Mouse (Mus musculus) inflammation-experienced regulatory T-cells, adult 16 weeks (primary cell): ENCODE data around the gene Map4k1. TPM values are rescaled to one million over a fixed set of nuclear protein-coding genes. Genes with fewer than 3 reads are reported as not detected.

ENCODE experiments used
- polyA plus RNA-seq: library from polyadenylated mRNA; unstranded; fragments of 100-300 nt; shearing (Covaris generic); gene quantifications from one replicate; pipeline ENCODE4 v1.2.1, GENCODE M21; 2017

Gene Map4k1
- polyA plus RNA-seq = 163 TPM

GRCm38 (mm10) chr7:28981651-28982273 lies at the start of gene Map4k1, which contains the start of gene Eif3k:
Gene Map4k1, plus strand, starts transcription at chr7:28982050.
Gene Eif3k, minus strand, starts transcription at chr7:28981864.

DNA sequence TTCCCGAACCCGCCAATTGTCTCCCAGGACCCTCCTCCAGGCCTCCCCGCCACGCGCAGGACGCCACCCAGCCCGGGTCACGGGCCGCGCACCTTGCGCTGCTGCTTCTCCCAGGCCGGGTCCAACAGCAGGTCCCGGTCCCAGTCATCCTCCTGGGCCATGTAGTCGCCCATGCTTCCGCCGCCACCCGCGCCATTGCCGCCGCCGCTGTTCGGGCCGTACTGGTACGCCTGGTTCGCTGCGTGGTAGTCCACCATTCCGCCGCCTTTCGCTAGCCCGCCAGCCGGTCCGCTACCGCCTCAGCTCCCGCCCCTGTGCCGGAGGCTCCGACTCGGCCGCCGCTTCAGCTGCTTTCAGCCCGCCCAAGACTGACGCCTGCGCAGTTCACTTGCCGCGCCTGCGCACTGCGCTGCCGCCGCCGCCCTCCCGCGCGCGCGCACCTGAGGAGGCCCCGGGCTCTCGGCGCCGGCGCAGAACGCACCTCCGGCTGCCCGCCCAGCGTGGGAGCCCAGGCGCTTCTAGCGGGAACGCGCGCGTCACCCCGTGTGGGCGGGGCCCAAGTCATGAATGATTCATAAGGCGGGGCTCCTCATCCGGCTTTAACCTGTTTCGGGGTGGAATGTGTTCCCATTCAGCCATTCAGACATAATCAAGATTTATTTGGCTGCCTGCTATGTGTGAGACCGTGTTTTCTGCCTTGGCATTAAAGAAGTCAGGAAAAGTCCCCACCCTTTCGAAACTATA lies 19.8 kb upstream of the Map4k1 start, which contains the start of gene Actn4:
TSS of gene Actn4 (minus strand) at position 414 of the 744 bp plus-strand sequence.

Other genes with a start within 250 kb of the Map4k1 start
- gene Mrps12, start 240.2 kb upstream of the Map4k1 start, polyA plus RNA-seq = 95.3 TPM
- gene Sars2, start 240.1 kb upstream of the Map4k1 start, polyA plus RNA-seq = 17.6 TPM
- gene Ccer2, start 225.9 kb upstream of the Map4k1 start, polyA plus RNA-seq = not detected
- gene Sirt2, start 215.3 kb upstream of the Map4k1 start, polyA plus RNA-seq = 99.7 TPM
- 119 TPM for gene Nfkbib, start 214.5 kb upstream of the Map4k1 start, polyA plus RNA-seq
- 297 TPM for gene Rinl, start 193.1 kb upstream of the Map4k1 start, polyA plus RNA-seq
- gene Hnrnpl, start 173.5 kb upstream of the Map4k1 start, polyA plus RNA-seq = 124 TPM
- gene Ech1, start 156.8 kb upstream of the Map4k1 start, polyA plus RNA-seq = 233 TPM
- 26.2 TPM for gene Lgals4, start 148.2 kb upstream of the Map4k1 start, polyA plus RNA-seq
- gene Lgals7, start 118.2 kb upstream of the Map4k1 start, polyA plus RNA-seq = 0.40 TPM
- not detected for gene Capn12, start 100.6 kb upstream of the Map4k1 start, polyA plus RNA-seq
- 380 TPM for gene Actn4, start 19.7 kb upstream of the Map4k1 start, polyA plus RNA-seq
- gene Eif3k, start 186 bp upstream of the Map4k1 start, polyA plus RNA-seq = 338 TPM
- not detected for gene Ryr1, start 143.1 kb downstream of the Map4k1 start, polyA plus RNA-seq
- 1.0 TPM for gene Rasgrp4, start 152.8 kb downstream of the Map4k1 start, polyA plus RNA-seq
- 18.1 TPM for gene Fam98c, start 174.2 kb downstream of the Map4k1 start, polyA plus RNA-seq
- gene Ggn, start 188.2 kb downstream of the Map4k1 start, polyA plus RNA-seq = 0.15 TPM
- not detected for gene Spred3, start 188.4 kb downstream of the Map4k1 start, polyA plus RNA-seq
- 241 TPM for gene Psmd8, start 198.7 kb downstream of the Map4k1 start, polyA plus RNA-seq
- gene Catsperg1, start 232.0 kb downstream of the Map4k1 start, polyA plus RNA-seq = 1.3 TPM